Mouse (Mus musculus) thymus, adult 2 months (tissue): ENCODE results near the gene Plcd4. TPM values are rescaled to one million over a fixed set of nuclear protein-coding genes. Genes with fewer than 3 reads are reported as not detected.
"Not testable (repeated sequence)": the region's sequence is repeated elsewhere in the genome, so short reads cannot be mapped to it uniquely, and the experiment has no call there.

Source experiments
- DNase-seq: peaks from one replicate; pipeline ENCODE4 v3.0.0; 2021
- H3K27ac ChIP-seq: fragments of 200-500 bp; 2 replicates; pipeline ENCODE4 v1.5.1; 2012; ENCODE audit warnings: low read length, control low read depth; ENCODE audit not compliant: control insufficient read depth, insufficient read depth
- H3K27me3 ChIP-seq: fragments of 200-500 bp; 2 replicates; pipeline ENCODE4 v1.6.1; 2012; ENCODE audit warnings: mild to moderate bottlenecking, low read length, moderate library complexity, mixed read lengths; ENCODE audit not compliant: control insufficient read depth, insufficient read depth
- H3K36me3 ChIP-seq: fragments of 200-500 bp; 2 replicates; pipeline ENCODE4 v1.6.1; 2012; ENCODE audit warnings: mild to moderate bottlenecking, low read length, moderate library complexity; ENCODE audit not compliant: control insufficient read depth, insufficient read depth
- H3K4me1 ChIP-seq: fragments of 200-500 bp; replicated peaks from 2 replicates; pipeline ENCODE4 v1.6.1; 2012; ENCODE audit warnings: low read length; ENCODE audit not compliant: control insufficient read depth, insufficient read depth
- H3K4me3 ChIP-seq: fragments of 200-500 bp; 2 replicates; pipeline ENCODE4 v1.5.1; 2012; ENCODE audit warnings: mild to moderate bottlenecking, low read length, control low read depth, moderate library complexity; ENCODE audit not compliant: control insufficient read depth, insufficient read depth
- CTCF ChIP-seq: fragments of 200-500 bp; IDR thresholded peaks from 2 replicates; pipeline ENCODE4 v1.5.1; 2012; ENCODE audit warnings: mild to moderate bottlenecking, control low read depth, low read length, moderate library complexity, borderline replicate concordance; ENCODE audit not compliant: control insufficient read depth, poor library complexity, insufficient read depth; ENCODE audit errors: extremely low read depth
- POLR2A ChIP-seq: fragments of 200-500 bp; IDR thresholded peaks from 2 replicates; pipeline ENCODE4 v1.6.1; 2012; ENCODE audit warnings: mild to moderate bottlenecking, low read length, control low read depth, moderate library complexity; ENCODE audit not compliant: control insufficient read depth, poor library complexity, insufficient read depth; ENCODE audit errors: extremely low read depth
- WGBS: fragments of 180-500 bp; shearing (Covaris S2); methylation state at CpG from one replicate; pipeline ENCODE4 v1.1.7; 2018; 5-methylcytosine and 5-hydroxymethylcytosine counted together
- polyA plus RNA-seq: library from polyadenylated mRNA; depleted of rRNA; stranded (reverse); fragments of >200 nt; gene quantifications from 2 replicates; pipeline ENCODE4 v1.2.3, GENCODE M21; 2012; rRNA removed

Plcd4 gene
- polyA plus RNA-seq, result 0.24 and 0.33 TPM in 2 replicates

- Histone ChIP-seq H3K27ac (no peak within 1 kb of the TSS), H3K4me3 (no peak within 1 kb of the TSS), H3K36me3 (no peaks in the 10 kb centered on the region), H3K4me1 (no peaks in the 10 kb centered on the region), H3K27me3 (no peaks in the 10 kb centered on the region)
- 34% methylated on average over 6 of the region's 6 CpGs for WGBS
- no peak for TF ChIP-seq POLR2A
- TF ChIP-seq CTCF, result no peak
- DNase-seq, result no peak
Observed at GRCm38 (mm10) chr1:74542451-74542961, at the start of gene Plcd4. TSS of gene Plcd4 (plus strand) at chr1:74542888.

- WGBS, result 77% methylated on average over 1 of the region's 1 CpGs
- H3K27me3 ChIP-seq, result no peaks in the 10 kb centered on the region
- no peak for DNase-seq
- H3K27ac ChIP-seq, result no peak overlapping the region
- H3K36me3 ChIP-seq, result no peaks in the 10 kb centered on the region; the same call in 1 of the 2 replicates
- H3K4me3 ChIP-seq, result no peak overlapping the region
- H3K4me1 ChIP-seq, result no peaks in the 10 kb centered on the region
- TF ChIP-seq CTCF, result no peak
- TF ChIP-seq POLR2A, result no peak
Observed at GRCm38 (mm10) chr1:74501106-74501505, 41.6 kb upstream of the Plcd4 start.

GRCm38 (mm10) chr1:74505393-74505720 is 37.3 kb upstream of the Plcd4 start:
- TF ChIP-seq POLR2A (no peak), CTCF (no peak)
- under 1% methylated on average over 22 of the region's 22 CpGs for WGBS
- peak overlapping the region; percentile 10; the same call in 1 of the 2 replicates for H3K27ac ChIP-seq

GRCm38 (mm10) chr1:74505721-74506464 is 36.8 kb upstream of the Plcd4 start, which contains the start of gene Cnot9:
TSS of gene Cnot9 (plus strand) at chr1:74506058.
- TF ChIP-seq POLR2A (peak; percentile 45; the same call in 1 of the 2 replicates), CTCF (peak; percentile 33; the same call in 1 of the 2 replicates)
- Histone ChIP-seq H3K27ac (peak within 1 kb of the TSS; percentile 36; the same call in 1 of the 2 replicates), H3K36me3 (no peaks in the 10 kb centered on the region), H3K4me3 (peak within 1 kb of the TSS; percentile 69), H3K27me3 (no peaks in the 10 kb centered on the region), H3K4me1 (no peaks in the 10 kb centered on the region)
- WGBS, result under 1% methylated on average over 64 of the region's 64 CpGs
- DNase-seq, result peak; percentile 100

More at GRCm38 (mm10) chr1:74505393-74505720, 37.3 kb upstream of the Plcd4 start:
- H3K4me3 ChIP-seq, result peak overlapping the region; percentile 57
- H3K36me3 ChIP-seq, result no peaks in the 10 kb centered on the region
- DNase-seq, result no peak
- H3K4me1 ChIP-seq, result no peaks in the 10 kb centered on the region
- H3K27me3 ChIP-seq, result no peaks in the 10 kb centered on the region

- no peaks in the 10 kb centered on the region for H3K36me3 ChIP-seq
- TF ChIP-seq POLR2A, result no peak
- no peak for TF ChIP-seq CTCF
- under 1% methylated on average over 34 of the region's 34 CpGs for WGBS
- peak overlapping the region; percentile 69 for H3K4me3 ChIP-seq
- H3K27ac ChIP-seq, result no peak overlapping the region
- H3K27me3 ChIP-seq, result no peaks in the 10 kb centered on the region
- DNase-seq, result no peak
- H3K4me1 ChIP-seq, result no peaks in the 10 kb centered on the region
Observed at GRCm38 (mm10) chr1:74506471-74506881, 36.2 kb upstream of the Plcd4 start.

- DNase-seq, result no peak
- TF ChIP-seq CTCF (no peak), POLR2A (no peak)
- H3K27me3 ChIP-seq, result no peaks in the 10 kb centered on the region
- no peak overlapping the region for H3K4me3 ChIP-seq
- no peak overlapping the region for H3K27ac ChIP-seq
- H3K36me3 ChIP-seq, result no peaks in the 10 kb centered on the region
- no peaks in the 10 kb centered on the region for H3K4me1 ChIP-seq
- 95% methylated on average over 2 of the region's 2 CpGs for WGBS
Observed at GRCm38 (mm10) chr1:74507780-74508179, 34.9 kb upstream of the Plcd4 start.

GRCm38 (mm10) chr1:74511306-74511705 is 31.4 kb upstream of the Plcd4 start:
- WGBS, result over 99% methylated on average over 5 of the region's 5 CpGs
- H3K27me3 ChIP-seq, result no peaks in the 10 kb centered on the region
- no peaks in the 10 kb centered on the region for H3K4me1 ChIP-seq
- DNase-seq, result no peak
- H3K27ac ChIP-seq, result no peak overlapping the region
- TF ChIP-seq CTCF (no peak), POLR2A (no peak)
- H3K4me3 ChIP-seq, result no peak overlapping the region
- no peaks in the 10 kb centered on the region for H3K36me3 ChIP-seq

- not testable (repeated sequence) for H3K27ac ChIP-seq, H3K4me3 ChIP-seq, H3K36me3 ChIP-seq, DNase-seq, H3K4me1 ChIP-seq, H3K27me3 ChIP-seq
- WGBS, result 95% methylated on average over 1 of the region's 1 CpGs
Observed at GRCm38 (mm10) chr1:74512999-74513398, 29.7 kb upstream of the Plcd4 start.
